Mouse (Mus musculus) midbrain, postnatal 0 days (tissue): ENCODE data around the gene Dnajb4. TPM values are rescaled to one million over a fixed set of nuclear protein-coding genes. Genes with fewer than 3 reads are reported as not detected.
A peak's percentile ranks its signal among the peaks of the same experiment; 100 is the strongest.

Source experiments
- ATAC-seq: fragments of 200-750 bp; cut with Nextera tagmentation; 2 replicates; pipeline ENCODE4 v1.8.0; 2017; ENCODE audit warnings: moderate number of reproducible peaks, mild to moderate bottlenecking, moderate TSS enrichment, moderate library complexity; ENCODE audit not compliant: low FRiP score
- DNase-seq: peaks from one replicate; pipeline ENCODE4 v3.0.0-alpha.2; 2015; ENCODE audit warnings: low spot score
- H3K27ac ChIP-seq: fragments of 300-500 bp; sonication (generic); 2 replicates; pipeline ENCODE4 v1.5.1; 2014; ENCODE audit warnings: low read depth, mild to moderate bottlenecking, low read length, mixed read lengths
- H3K27me3 ChIP-seq: fragments of 300-500 bp; sonication (generic); 2 replicates; pipeline ENCODE4 v1.6.1; 2014; ENCODE audit warnings: low read length, control low read depth, mixed read lengths; ENCODE audit not compliant: insufficient read depth
- H3K36me3 ChIP-seq: fragments of 300-500 bp; sonication (generic); 2 replicates; pipeline ENCODE4 v1.6.1; 2014; ENCODE audit warnings: low read length, control low read depth, mixed read lengths; ENCODE audit not compliant: insufficient read depth
- H3K4me1 ChIP-seq: fragments of 300-500 bp; sonication (generic); 2 replicates; pipeline ENCODE4 v1.6.1; 2014; ENCODE audit warnings: mild to moderate bottlenecking, control low read depth, antibody characterized with exemption, low read length, mixed read lengths; ENCODE audit not compliant: insufficient read depth
- H3K4me2 ChIP-seq: fragments of 300-500 bp; sonication (generic); 2 replicates; pipeline ENCODE4 v1.6.1; 2014; ENCODE audit warnings: low read depth, mild to moderate bottlenecking, low read length, mixed read lengths; ENCODE audit not compliant: poor library complexity, severe bottlenecking
- H3K4me3 ChIP-seq: fragments of 300-500 bp; sonication (generic); 2 replicates; pipeline ENCODE4 v1.5.1; 2014; ENCODE audit warnings: low read depth, mild to moderate bottlenecking, low read length, moderate library complexity
- H3K9ac ChIP-seq: fragments of 300-500 bp; sonication (generic); replicated peaks from 2 replicates; pipeline ENCODE4 v1.6.1; 2014; ENCODE audit warnings: mild to moderate bottlenecking, low read length, moderate library complexity, mixed read lengths; ENCODE audit not compliant: poor library complexity, severe bottlenecking
- H3K9me3 ChIP-seq: fragments of 300-500 bp; sonication (generic); 2 replicates; pipeline ENCODE4 v1.6.1; 2016; ENCODE audit warnings: low read length, control low read depth
- CTCF ChIP-seq: IDR thresholded peaks from 2 replicates; pipeline ENCODE4 v1.5.1; 2016; ENCODE audit warnings: antibody characterized with exemption, mild to moderate bottlenecking
- WGBS: fragments of 180-500 bp; shearing (Covaris S2); extraction: QIAGEN DNeasy Blood & Tissue Kit; methylation state at CpG from one replicate; pipeline ENCODE4 v1.1.7; 2014; 5-methylcytosine and 5-hydroxymethylcytosine counted together
- polyA plus RNA-seq: library from polyadenylated mRNA; unstranded; fragments of >200 nt; fragmentation: Nextera tagmentation; extraction: Ambion mirVana; gene quantifications from 2 replicates; pipeline ENCODE4 v1.2.1, GENCODE M21; 2015
- total RNA-seq: library from RNA; depleted of rRNA; stranded (reverse); fragments of >200 nt; gene quantifications from 2 replicates; pipeline ENCODE4 v1.2.3, GENCODE M21; 2014

Gene Dnajb4
- total and polyA plus RNA-seq, 2 experiments from 2014 or later, result 43.9 to 50.3 TPM

DNA sequence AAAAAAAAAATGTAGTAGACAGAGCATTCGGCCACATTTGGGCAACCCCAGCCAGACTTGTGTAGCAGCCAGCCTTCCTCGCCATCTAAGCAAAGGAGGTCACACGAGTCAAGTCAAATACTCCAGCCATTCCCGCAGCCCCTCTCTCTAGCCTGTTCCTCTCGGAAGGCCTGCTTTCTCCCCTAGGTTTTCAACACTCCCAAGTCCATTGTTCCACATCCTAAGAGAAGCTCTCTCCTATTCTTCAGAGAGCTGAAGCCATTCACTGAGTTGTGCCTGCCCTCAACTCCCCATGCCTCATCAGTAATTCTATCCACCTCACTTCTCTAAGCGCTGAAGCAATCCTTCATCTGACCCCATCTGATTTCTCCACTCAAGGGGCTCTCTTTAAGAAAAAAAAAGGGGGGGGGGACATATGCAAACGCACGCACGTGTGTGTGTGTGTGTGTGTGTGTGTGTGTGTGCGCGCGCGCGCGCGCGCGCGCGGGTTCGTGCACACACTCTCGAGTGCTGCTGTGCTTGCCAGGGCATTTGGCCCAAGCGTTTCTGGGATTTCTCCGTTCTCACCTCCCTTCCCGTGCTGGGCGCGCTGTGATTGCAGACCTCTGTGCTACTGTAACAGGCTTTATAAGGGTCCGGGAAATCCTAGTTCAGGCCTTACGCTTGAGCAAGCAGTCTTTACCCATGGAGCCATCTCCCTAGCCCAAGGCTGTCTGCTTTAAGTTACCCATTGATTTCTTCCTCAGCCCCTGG lies 43.2 kb downstream of the Dnajb4 start:
- H3K9ac ChIP-seq, result peak overlapping the region; percentile 69
- no peaks in the 10 kb centered on the region for H3K4me1 ChIP-seq
- H3K36me3 ChIP-seq, result no peaks in the 10 kb centered on the region
- 17% methylated on average over 27 of the region's 29 CpGs for WGBS
- ATAC-seq (peak; percentile 56), DNase-seq (peak; percentile 62)
- H3K4me2 ChIP-seq, result peak overlapping the region; percentile 71
- no peaks in the 10 kb centered on the region for H3K27me3 ChIP-seq
- H3K9me3 ChIP-seq, result no peaks in the 10 kb centered on the region
- H3K4me3 ChIP-seq, result peak overlapping the region; percentile 52
- H3K27ac ChIP-seq, result peak overlapping the region; percentile 82
- TF ChIP-seq CTCF, result no peak

GRCm38 (mm10) chr3:152166099-152166423 lies 44.0 kb downstream of the Dnajb4 start, which contains the start of gene Gipc2:
Gene Gipc2 (minus strand): TSS chr3:152166230.
- H3K4me1 ChIP-seq, result no peaks in the 10 kb centered on the region
- H3K9me3 ChIP-seq, result no peaks in the 10 kb centered on the region
- peak within 1 kb of the TSS; percentile 71 for H3K4me2 ChIP-seq
- 4% methylated on average over 10 of the region's 10 CpGs for WGBS
- ATAC-seq, result peak; percentile 57
- H3K9ac ChIP-seq, result peak within 1 kb of the TSS; percentile 69
- H3K27me3 ChIP-seq, result no peaks in the 10 kb centered on the region
- no peaks in the 10 kb centered on the region for H3K36me3 ChIP-seq
- DNase-seq, result no peak
- TF ChIP-seq CTCF, result no peak
- H3K27ac ChIP-seq, result peak within 1 kb of the TSS; percentile 82
- peak within 1 kb of the TSS; percentile 52 for H3K4me3 ChIP-seq

GRCm38 (mm10) chr3:152165351-152166098 lies 44.6 kb downstream of the Dnajb4 start:
- 2% methylated on average over 52 of the region's 53 CpGs for WGBS
- DNase-seq, result peak; percentile 69
- Histone ChIP-seq H3K27ac (peak overlapping the region; percentile 82), H3K9me3 (no peaks in the 10 kb centered on the region), H3K4me3 (peak overlapping the region; percentile 52), H3K9ac (peak overlapping the region; percentile 69), H3K36me3 (no peaks in the 10 kb centered on the region), H3K4me2 (peak overlapping the region; percentile 71), H3K4me1 (no peaks in the 10 kb centered on the region), H3K27me3 (no peaks in the 10 kb centered on the region)
- peak; percentile 23 for TF ChIP-seq CTCF
- ATAC-seq, result peak; percentile 77

DNA sequence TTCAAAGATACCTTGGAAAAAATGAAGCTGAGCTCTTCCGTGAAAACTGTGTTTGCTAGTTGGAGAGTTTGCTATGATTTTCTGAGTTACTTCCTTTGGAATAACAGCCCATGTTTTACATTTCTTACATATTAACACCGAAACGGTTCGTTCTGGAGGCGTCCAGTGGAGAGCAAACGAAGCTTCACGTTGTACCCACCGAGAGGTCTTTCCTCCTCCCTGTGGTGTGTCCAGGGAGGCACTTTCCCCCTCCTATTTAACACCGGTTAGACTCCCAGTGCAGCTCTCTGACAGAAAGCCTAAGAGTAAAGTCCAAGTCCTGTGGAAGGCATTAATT lies 45.1 kb downstream of the Dnajb4 start:
- Histone ChIP-seq H3K4me2 (peak overlapping the region; percentile 71), H3K9me3 (no peaks in the 10 kb centered on the region), H3K36me3 (no peaks in the 10 kb centered on the region), H3K4me3 (peak overlapping the region; percentile 52), H3K9ac (no peak overlapping the region; the same call in 1 of the 2 replicates), H3K27ac (no peak overlapping the region), H3K4me1 (no peaks in the 10 kb centered on the region), H3K27me3 (no peaks in the 10 kb centered on the region)
- no peak for ATAC-seq
- no peak for TF ChIP-seq CTCF
- WGBS, result 29% methylated on average over 9 of the region's 9 CpGs
- DNase-seq, result no peak

GRCm38 (mm10) chr3:152163320-152163719 lies 46.8 kb downstream of the Dnajb4 start:
- Histone ChIP-seq H3K27ac (no peak overlapping the region), H3K4me3 (no peak overlapping the region), H3K27me3 (no peaks in the 10 kb centered on the region), H3K36me3 (no peaks in the 10 kb centered on the region), H3K4me1 (no peaks in the 10 kb centered on the region), H3K9me3 (no peaks in the 10 kb centered on the region), H3K9ac (no peak overlapping the region), H3K4me2 (no peak overlapping the region)
- TF ChIP-seq CTCF, result no peak
- ATAC-seq, result no peak
- WGBS, result 93% methylated on average over 8 of the region's 8 CpGs
- DNase-seq, result no peak

DNA sequence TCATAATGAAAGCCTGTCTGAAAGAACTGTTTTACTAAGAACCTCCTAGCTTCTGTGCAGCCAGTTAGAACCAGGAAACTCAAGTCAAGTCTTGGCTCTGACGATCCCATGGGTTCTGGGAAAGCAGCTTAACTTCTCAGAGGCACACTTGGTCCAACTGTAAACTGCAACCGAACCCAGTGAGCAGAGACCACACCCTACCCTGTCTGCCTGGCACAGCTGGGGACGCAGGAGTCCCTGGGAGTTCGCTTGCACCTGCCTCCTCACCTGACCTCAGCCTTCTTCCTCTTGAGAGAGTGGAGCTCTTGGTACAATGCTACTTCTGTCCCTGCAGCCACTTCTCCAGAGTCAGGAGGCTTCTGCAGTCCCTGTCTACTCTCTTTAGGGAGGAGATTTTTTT lies 49.5 kb downstream of the Dnajb4 start:
- WGBS, result 67% methylated on average over 4 of the region's 4 CpGs
- DNase-seq (no peak), ATAC-seq (no peak)
- TF ChIP-seq CTCF, result no peak
- Histone ChIP-seq H3K9ac (no peak overlapping the region), H3K36me3 (no peaks in the 10 kb centered on the region), H3K4me2 (no peak overlapping the region), H3K4me1 (no peaks in the 10 kb centered on the region), H3K9me3 (no peaks in the 10 kb centered on the region), H3K27ac (no peak overlapping the region), H3K4me3 (no peak overlapping the region), H3K27me3 (no peaks in the 10 kb centered on the region)
